Mouse (Mus musculus) liver, embryonic 14.5 days (tissue): ENCODE results near the gene Atg7. TPM values are rescaled to one million over a fixed set of nuclear protein-coding genes. Genes with fewer than 3 reads are reported as not detected.

Source experiments
- ATAC-seq: fragments of 200-750 bp; cut with Nextera tagmentation; 2 replicates; pipeline ENCODE4 v1.8.0; 2017; ENCODE audit warnings: moderate number of reproducible peaks, mild to moderate bottlenecking, moderate library complexity; ENCODE audit not compliant: insufficient read depth
- DNase-seq, 3 experiments: peaks; one replicate each; pipeline ENCODE4 v3.0.0-alpha.2; 2012 to 2013; ENCODE audit warnings: low read depth in 3 of 3, low spot score in 3 of 3
- H3K27ac ChIP-seq: fragments of 300-500 bp; sonication (generic); 2 replicates; pipeline ENCODE4 v1.5.1; 2014; ENCODE audit warnings: moderate library complexity, mild to moderate bottlenecking, control low read depth, inconsistent platforms
- H3K27me3 ChIP-seq: fragments of 300-500 bp; sonication (generic); 2 replicates; pipeline ENCODE4 v1.6.1; 2014; ENCODE audit warnings: mild to moderate bottlenecking, low read length, moderate library complexity; ENCODE audit not compliant: control insufficient read depth, insufficient read depth
- H3K36me3 ChIP-seq: fragments of 300-500 bp; sonication (generic); replicated peaks from 2 replicates; pipeline ENCODE4 v1.6.1; 2014; ENCODE audit warnings: low read depth; ENCODE audit not compliant: control insufficient read depth, insufficient read depth
- H3K4me1 ChIP-seq, 2 experiments: fragments of 200-500 bp in 1 of 2; fragments of 300-500 bp in 1 of 2; sonication (generic) in 1 of 2; replicated peaks; 2 replicates each; pipeline ENCODE4 v1.6.1; 2012 to 2014; ENCODE audit warnings: antibody characterized with exemption in 1 of 2, inconsistent platforms in 1 of 2, low read length in 1 of 2; ENCODE audit not compliant: control insufficient read depth in 2 of 2, insufficient read depth in 2 of 2
- H3K4me2 ChIP-seq: fragments of 300-500 bp; sonication (generic); 2 replicates; pipeline ENCODE4 v1.6.1; 2014; ENCODE audit warnings: low read depth, mild to moderate bottlenecking, control low read depth, moderate library complexity
- H3K4me3 ChIP-seq, 2 experiments: fragments of 200-500 bp in 1 of 2; fragments of 300-500 bp in 1 of 2; sonication (generic) in 1 of 2; 2 replicates each; pipeline ENCODE4 v1.5.1; 2012 to 2014; ENCODE audit warnings: low read depth in 2 of 2, low read length in 2 of 2, mild to moderate bottlenecking in 2 of 2, control low read depth in 1 of 2, inconsistent platforms in 1 of 2, moderate library complexity in 1 of 2; ENCODE audit not compliant: insufficient read depth in 1 of 2
- H3K9ac ChIP-seq: fragments of 300-500 bp; sonication (generic); replicated peaks from 2 replicates; pipeline ENCODE4 v1.6.1; 2014; ENCODE audit warnings: mild to moderate bottlenecking, control low read depth, moderate library complexity
- H3K9me3 ChIP-seq: fragments of 300-500 bp; sonication (generic); 2 replicates; pipeline ENCODE4 v1.6.1; 2016; ENCODE audit warnings: low read length, mixed read lengths; ENCODE audit not compliant: control insufficient read depth
- CTCF ChIP-seq: IDR thresholded peaks from 2 replicates; pipeline ENCODE4 v1.5.1; 2016; ENCODE audit warnings: antibody characterized with exemption, low read depth, control low read depth
- EP300 ChIP-seq: IDR thresholded peaks from 2 replicates; pipeline ENCODE4 v1.6.1; 2016; ENCODE audit warnings: antibody characterized with exemption, low read depth
- WGBS: fragments of 180-500 bp; shearing (Covaris S2); extraction: QIAGEN DNeasy Blood & Tissue Kit; methylation state at CpG from one replicate; pipeline ENCODE4 v1.1.7; 2014; ENCODE audit not compliant: insufficient replicate concordance; 5-methylcytosine and 5-hydroxymethylcytosine counted together
- polyA plus RNA-seq, 2 experiments: library from polyadenylated mRNA; depleted of rRNA in 1 of 2; stranded (reverse) in 1 of 2; unstranded in 1 of 2; fragments of >200 nt; fragmentation: Nextera tagmentation in 1 of 2; extraction: Ambion mirVana in 1 of 2; gene quantifications; 2 replicates each; pipeline versions ENCODE4 v1.2.1 to v1.2.3; 2012 to 2014

Atg7 gene
- polyA plus RNA-seq, 2 experiments, result 4.8 to 11.8 TPM

- Histone ChIP-seq H3K27ac (no peak overlapping the region), H3K4me2 (no peak overlapping the region), H3K4me1 (no peaks in the 10 kb centered on the region), H3K36me3 (no peaks in the 10 kb centered on the region), H3K9ac (no peak overlapping the region), H3K9me3 (no peaks in the 10 kb centered on the region), H3K27me3 (no peaks in the 10 kb centered on the region), H3K4me3 (no peak overlapping the region)
- DNase-seq (no peak), ATAC-seq (no peak)
- WGBS, result 59% methylated on average over 2 of the region's 2 CpGs
- TF ChIP-seq CTCF, result no peak
- no peak for TF ChIP-seq EP300
Observed at GRCm38 (mm10) chr6:114767710-114768109, 124.8 kb downstream of the Atg7 start.

- DNase-seq (no peak), ATAC-seq (no peak)
- Histone ChIP-seq H3K4me2 (no peak overlapping the region), H3K27ac (no peak overlapping the region), H3K27me3 (no peaks in the 10 kb centered on the region), H3K36me3 (no peaks in the 10 kb centered on the region), H3K4me1 (no peaks in the 10 kb centered on the region), H3K4me3 (no peak overlapping the region), H3K9ac (no peak overlapping the region), H3K9me3 (no peaks in the 10 kb centered on the region)
- no peak for TF ChIP-seq CTCF
- TF ChIP-seq EP300, result no peak
- 63% methylated on average over 2 of the region's 2 CpGs for WGBS
Observed at GRCm38 (mm10) chr6:114770337-114770736, 127.4 kb downstream of the Atg7 start.

DNA sequence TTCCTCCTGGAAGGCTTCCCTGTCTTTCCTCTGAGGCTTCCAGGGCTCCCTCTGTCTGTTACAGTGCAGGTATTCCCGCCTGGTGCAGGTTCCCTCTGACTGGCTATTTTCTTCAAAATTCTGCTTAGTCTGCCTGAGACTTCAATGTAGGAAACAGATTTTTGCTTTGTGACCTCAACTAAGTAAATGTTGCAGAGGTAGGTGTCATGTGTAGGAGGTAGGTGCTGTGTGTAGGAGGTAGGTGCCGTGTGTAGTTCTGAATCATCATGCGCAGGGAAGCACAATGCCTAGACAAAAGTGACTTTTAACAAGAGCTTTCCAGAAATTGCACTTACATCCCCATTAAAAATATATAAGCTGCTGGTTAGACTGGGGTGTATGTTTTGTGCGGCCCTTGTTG lies 128.6 kb downstream of the Atg7 start:
- Histone ChIP-seq H3K9me3 (no peaks in the 10 kb centered on the region), H3K4me1 (no peaks in the 10 kb centered on the region), H3K4me2 (no peak overlapping the region), H3K9ac (no peak overlapping the region), H3K36me3 (no peaks in the 10 kb centered on the region), H3K27me3 (no peaks in the 10 kb centered on the region), H3K27ac (no peak overlapping the region), H3K4me3 (no peak overlapping the region)
- no peak for DNase-seq
- 73% methylated on average over 4 of the region's 4 CpGs for WGBS
- TF ChIP-seq EP300, result no peak
- TF ChIP-seq CTCF, result no peak
- ATAC-seq, result no peak

DNA sequence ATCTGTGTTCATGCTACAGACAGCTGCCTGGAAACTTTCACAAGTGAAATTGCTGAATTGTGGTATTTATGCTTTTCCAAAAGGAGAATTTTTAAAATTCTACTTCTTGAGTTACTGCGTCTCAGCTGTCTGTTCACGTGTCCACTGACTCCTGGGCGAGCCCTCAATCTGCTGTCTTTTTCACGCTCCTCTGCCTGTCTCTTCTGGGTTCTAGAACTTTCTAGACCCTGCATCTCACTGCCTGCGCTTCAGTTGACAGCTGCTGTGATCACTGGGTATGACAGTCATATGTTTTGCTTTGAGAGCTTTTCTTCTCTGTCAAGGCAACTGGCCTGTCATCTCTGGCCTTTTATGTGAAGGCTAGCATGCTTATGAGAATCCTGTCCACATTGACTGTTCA lies 132.3 kb downstream of the Atg7 start:
- H3K9me3 ChIP-seq, result no peaks in the 10 kb centered on the region
- no peak overlapping the region for H3K9ac ChIP-seq
- H3K4me1 ChIP-seq, result no peaks in the 10 kb centered on the region
- no peak overlapping the region for H3K27ac ChIP-seq
- TF ChIP-seq EP300, result no peak
- TF ChIP-seq CTCF, result no peak
- no peaks in the 10 kb centered on the region for H3K36me3 ChIP-seq
- 68% methylated on average over 5 of the region's 5 CpGs for WGBS
- DNase-seq (no peak), ATAC-seq (no peak)
- no peaks in the 10 kb centered on the region for H3K27me3 ChIP-seq
- H3K4me2 ChIP-seq, result no peak overlapping the region
- H3K4me3 ChIP-seq, result no peak overlapping the region

DNA sequence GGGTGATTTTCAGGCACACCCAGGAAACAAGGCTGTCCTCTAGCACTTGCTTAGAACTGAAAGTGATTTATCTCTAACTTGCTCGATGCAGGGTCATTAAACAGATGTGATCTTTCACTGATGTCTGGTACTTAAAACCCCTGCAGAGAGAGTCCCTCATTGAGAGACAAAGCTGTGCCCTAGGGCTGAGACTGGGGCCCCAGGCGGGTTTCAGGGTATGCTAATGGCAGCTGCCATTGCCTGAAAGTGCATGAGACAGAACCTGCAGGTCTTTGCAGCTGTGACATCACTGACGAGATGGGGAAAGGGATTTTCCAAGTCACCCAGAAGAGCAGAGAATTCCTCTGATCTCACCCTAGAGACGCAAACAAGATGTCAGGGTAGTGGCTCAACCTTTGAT lies 135.0 kb downstream of the Atg7 start:
- Histone ChIP-seq H3K4me3 (no peak overlapping the region), H3K9ac (no peak overlapping the region), H3K4me2 (no peak overlapping the region), H3K36me3 (no peaks in the 10 kb centered on the region), H3K9me3 (no peaks in the 10 kb centered on the region), H3K4me1 (no peaks in the 10 kb centered on the region; a peak in 1 of 4 replicates), H3K27me3 (no peaks in the 10 kb centered on the region), H3K27ac (no peak overlapping the region)
- WGBS, result 54% methylated on average over 4 of the region's 4 CpGs
- no peak for TF ChIP-seq EP300
- no peak for TF ChIP-seq CTCF
- ATAC-seq (no peak), DNase-seq (no peak)
